Mouse (Mus musculus): ENCODE results near the gene Gmfb.
"Not testable (repeated sequence)": the region's sequence is repeated elsewhere in the genome, so short reads cannot be mapped to it uniquely, and the experiment has no call there.

Gene Gmfb

GRCm38 (mm10) chr14:46821873-46822716 is at the start of gene Gmfb:
TSS of gene Gmfb (minus strand) at chr14:46822242.
- peak; percentile 97 for DNase-seq

DNA sequence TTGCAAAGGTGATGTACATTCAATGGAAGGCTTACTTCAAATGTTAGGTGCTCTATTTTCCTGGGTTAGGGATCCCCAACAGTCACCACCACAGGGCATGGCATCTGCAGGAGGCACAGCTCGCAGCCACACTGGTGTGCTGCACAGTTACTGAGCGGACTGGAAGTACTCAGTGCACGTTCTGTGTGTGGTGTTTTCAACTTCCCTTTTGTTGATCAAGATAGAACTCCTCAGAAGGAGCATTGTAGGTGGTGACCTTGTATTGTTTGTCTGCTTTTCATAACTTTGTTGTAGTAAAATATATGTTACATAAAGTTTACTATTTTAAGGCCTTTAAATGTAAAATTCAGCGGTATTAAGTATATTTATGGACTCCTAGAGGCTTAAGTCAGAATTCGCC is 40.9 kb upstream of the Gmfb start:
- DNase-seq, result no peak

GRCm38 (mm10) chr14:46853677-46854076 is 31.6 kb upstream of the Gmfb start:
- peak; percentile 36 for DNase-seq

DNA sequence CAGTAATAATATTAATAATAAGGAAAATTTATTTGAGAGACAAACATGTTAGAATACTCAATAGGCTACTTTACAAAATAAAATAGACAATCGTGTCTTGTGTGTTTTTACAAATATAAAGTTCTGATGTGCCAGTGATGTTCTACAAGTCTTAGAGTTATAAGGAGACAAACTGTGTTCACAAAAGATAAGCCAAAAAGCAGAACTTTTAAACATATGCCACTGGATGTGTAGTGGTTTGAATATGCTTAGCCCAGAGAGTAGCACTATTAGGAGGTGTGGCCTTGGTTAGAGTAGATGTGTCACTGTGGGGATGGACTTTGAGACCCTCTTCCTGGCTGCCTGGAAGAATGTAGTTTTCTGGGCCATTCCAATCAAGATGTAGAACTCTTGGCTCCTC is 27.7 kb upstream of the Gmfb start:
- no peak for DNase-seq

- no peak for DNase-seq
These were observed 26.7 kb upstream of the Gmfb start for GRCm38 (mm10) chr14:46848736-46849135.

DNA sequence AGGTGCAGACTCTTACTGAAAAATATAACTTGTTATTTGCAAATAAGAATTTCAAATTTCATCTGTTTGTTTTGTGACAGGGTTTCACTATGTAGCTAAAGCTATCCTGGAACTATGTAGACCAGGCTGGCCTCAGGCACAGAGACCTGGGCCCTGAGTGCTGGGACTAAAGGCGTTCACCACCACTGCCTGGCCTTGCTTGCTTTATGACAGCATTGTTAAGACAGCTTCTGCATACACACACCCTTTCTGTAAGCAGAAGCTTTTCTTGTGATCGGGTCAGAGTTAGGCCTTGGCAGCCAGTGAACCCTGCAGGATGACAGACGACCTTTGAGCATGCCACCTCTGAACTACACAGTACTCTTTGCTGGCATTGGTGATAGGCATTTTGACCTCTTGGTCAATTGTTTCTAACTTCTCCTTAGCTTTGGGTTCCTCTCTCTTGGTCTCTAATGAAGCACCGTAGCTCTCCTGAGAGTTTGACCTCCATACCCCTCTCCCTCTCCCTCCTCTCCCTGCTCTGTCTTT is 26.1 kb upstream of the Gmfb start:
- DNase-seq, result no peak

GRCm38 (mm10) chr14:46845706-46846105 is 23.7 kb upstream of the Gmfb start:
- DNase-seq, result no peak

DNA sequence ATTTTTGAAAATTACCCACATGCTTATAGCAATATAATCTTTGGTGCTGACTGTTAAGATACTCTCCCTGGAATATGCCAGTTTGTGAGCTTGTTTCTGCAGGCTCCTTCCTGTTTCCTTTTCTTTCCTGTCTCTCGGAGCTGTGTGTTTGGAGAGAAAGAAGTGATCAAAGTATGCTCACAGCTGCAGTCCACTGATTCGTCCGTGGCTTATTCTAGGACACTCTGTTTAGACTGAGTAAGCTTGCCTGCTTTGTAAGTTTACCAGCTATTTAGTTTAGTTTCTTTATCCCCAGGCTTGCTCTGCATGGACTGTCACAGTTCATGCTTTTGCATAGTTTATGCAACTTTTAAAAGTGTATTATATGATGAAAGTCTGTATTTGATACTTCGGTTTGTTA is 17.3 kb upstream of the Gmfb start:
- DNase-seq, result peak; percentile 44

- DNase-seq, result peak; percentile 4
These were observed 10.6 kb upstream of the Gmfb start for GRCm38 (mm10) chr14:46832354-46833272.

DNA sequence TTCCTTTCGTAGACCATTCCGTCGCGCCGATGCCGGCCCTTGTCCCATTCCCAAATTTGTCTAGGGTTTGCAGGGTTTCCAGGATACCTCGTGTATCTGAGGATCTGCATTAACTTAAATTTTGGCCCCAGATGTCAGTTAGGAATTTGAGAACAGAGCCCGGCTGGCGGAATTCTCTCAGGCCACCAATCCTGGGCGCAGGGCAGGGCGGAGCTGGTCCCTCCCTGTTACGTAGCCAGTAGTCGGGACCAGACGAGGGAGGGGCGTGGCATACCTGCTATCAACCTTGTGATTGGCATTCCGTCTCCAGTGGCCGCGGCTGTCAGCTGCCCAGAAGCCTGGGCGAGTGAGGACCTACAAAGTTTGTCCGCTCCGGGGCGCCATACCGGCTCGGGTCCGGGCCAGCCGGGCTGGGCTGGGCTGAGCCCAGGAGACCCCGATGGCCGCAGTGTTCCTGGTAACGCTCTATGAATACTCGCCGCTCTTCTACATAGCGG is 9.8 kb upstream of the Gmfb start, which contains the start of gene Cgrrf1:
Gene Cgrrf1, plus strand, starts transcription at position 289 of the 497 bp plus-strand sequence.
- DNase-seq, result peak; percentile 99

DNA sequence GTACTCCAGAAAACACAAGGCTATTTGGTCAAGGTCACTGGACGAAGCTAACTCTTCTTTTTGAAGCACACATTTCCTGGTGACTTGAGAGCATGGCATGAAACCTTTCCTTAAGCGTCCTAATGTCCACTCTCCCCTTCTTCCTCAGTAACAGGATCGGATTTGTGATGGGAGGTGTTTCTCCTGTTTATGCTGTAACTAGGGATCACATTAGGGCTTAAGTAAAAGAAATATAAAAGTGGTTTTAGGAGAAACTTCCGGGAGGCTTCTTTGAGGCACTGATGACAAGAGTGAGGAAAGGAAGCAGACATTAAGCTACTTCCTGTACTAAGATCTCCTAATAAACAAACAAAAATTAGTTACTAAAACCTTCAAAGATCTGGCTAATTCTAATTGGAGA is 9.3 kb upstream of the Gmfb start:
- DNase-seq, result no peak

- DNase-seq, result no peak
These were observed 5.4 kb upstream of the Gmfb start for GRCm38 (mm10) chr14:46827430-46827829.

- DNase-seq, result no peak
These were observed 2.0 kb upstream of the Gmfb start for GRCm38 (mm10) chr14:46823996-46824395.

GRCm38 (mm10) chr14:46821271-46821872 is 670 bp downstream of the Gmfb start:
- peak; percentile 29 for DNase-seq

GRCm38 (mm10) chr14:46819961-46820360 is 2.1 kb downstream of the Gmfb start:
- not testable (repeated sequence) for DNase-seq

- DNase-seq, result no peak
These were observed 3.3 kb downstream of the Gmfb start for GRCm38 (mm10) chr14:46818743-46819142.

GRCm38 (mm10) chr14:46816916-46817622 is 5.0 kb downstream of the Gmfb start:
- DNase-seq, result no peak

GRCm38 (mm10) chr14:46815640-46816039 is 6.4 kb downstream of the Gmfb start:
- DNase-seq, result no peak

DNA sequence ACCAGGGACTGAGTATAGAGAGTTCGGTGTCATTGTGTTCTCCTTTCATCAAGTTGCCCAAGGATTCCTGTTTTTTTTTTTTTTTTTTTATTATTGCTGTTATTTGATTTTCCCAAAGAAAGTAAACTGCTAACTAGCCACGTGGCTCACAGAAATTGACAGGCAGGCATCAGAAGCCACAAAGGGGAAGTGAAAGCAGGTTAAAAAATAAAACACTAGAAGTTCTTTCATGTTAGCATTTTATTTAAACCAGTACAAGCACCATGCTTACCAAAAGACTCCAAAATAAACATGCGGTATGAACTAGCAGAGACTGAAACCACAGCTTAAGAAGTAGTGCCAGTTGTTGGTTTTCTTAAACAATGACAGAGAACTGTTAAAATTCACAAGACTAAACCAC is 14.1 kb downstream of the Gmfb start:
- no peak for DNase-seq

DNA sequence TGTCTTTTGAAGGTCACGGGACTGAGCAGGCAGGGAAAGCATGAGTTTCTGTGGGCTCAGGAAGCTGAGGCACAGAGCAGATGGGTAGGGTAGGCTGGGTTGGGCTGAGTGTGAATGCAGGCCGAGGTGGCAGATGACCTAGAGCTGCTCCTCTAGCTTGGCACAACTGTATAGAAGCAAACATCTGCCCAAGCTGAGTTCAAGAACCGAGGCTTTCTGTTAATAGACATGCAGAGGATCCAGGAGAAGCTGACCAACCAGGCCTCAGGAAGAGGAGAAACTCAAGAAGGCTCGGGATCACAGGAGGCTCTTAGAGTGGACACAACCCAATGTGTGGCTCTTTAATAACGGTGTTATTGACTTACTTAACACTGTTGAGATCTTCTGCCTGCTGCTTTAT is 15.9 kb downstream of the Gmfb start:
- DNase-seq, result no peak

- DNase-seq, result peak; percentile 30
These were observed 18.3 kb downstream of the Gmfb start for GRCm38 (mm10) chr14:46803791-46804190.

GRCm38 (mm10) chr14:46803259-46803658 is 18.8 kb downstream of the Gmfb start:
- DNase-seq, result no peak
